Mouse (Mus musculus) embryonic fibroblast, embryonic 13.5 days (primary cell): Measurements from ENCODE around the gene Zdhhc11.

Experiments
- CTCF ChIP-seq: IDR thresholded peaks from 2 replicates; pipeline ENCODE4 v1.5.1; 2011; ENCODE audit warnings: mild to moderate bottlenecking, control low read depth, low read length, moderate library complexity, borderline replicate concordance; ENCODE audit not compliant: insufficient read depth
- POLR2A ChIP-seq: IDR thresholded peaks from 2 replicates; pipeline ENCODE4 v1.6.1; 2011; ENCODE audit warnings: low read depth, mild to moderate bottlenecking, control low read depth, low read length, moderate library complexity

DNA sequence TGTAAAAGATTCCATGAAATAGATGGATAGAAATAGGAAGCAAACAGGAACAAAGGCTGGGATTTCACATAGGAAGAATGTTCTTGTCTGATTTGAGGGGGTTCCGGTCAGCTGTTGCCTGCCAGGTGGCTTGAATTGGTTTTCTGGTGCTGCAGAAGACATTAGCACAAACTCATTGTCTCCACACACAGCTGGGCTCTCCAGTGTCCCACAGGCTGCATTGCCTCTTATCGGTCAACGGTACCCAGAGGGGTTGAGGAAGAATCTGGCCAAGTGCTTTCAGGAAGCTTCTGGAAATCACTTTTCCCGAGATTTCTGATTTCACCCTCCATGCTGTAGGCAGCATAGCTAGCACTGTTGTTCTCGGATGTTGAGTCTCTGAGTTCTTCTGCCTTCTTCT is 27.6 kb downstream of the Zdhhc11 start:
- TF ChIP-seq POLR2A (no peak), CTCF (no peak)
